Mouse (Mus musculus) kidney, adult 11 months (tissue): Measurements from ENCODE around the gene Gsta2.
"Not testable (repeated sequence)": the region's sequence is repeated elsewhere in the genome, so short reads cannot be mapped to it uniquely, and the experiment has no call there.

Experiments
- DNase-seq: peaks from one replicate; pipeline ENCODE4 v3.0.0; 2022

The Gsta2 gene

DNA sequence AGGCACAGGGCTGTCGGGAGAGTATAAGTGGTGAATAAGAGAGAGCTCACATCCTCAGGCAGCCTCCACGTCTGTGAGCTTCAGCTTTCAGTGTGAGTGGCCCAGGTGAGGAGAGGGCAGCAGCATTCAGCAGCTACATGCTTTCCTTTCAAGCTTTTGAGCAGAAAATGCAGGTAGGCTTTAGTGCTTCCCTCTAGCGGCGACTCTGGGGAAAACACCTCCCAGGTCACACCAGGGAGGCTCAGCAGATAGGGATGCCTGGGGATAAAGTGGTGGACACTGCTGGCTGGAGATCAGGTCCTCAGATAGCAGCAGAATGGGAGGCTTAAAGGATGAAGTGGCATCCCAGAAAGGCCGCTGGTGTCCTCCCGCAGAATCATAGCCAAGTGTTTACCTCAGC lies 59.5 kb downstream of the Gsta2 start:
- DNase-seq: peak; percentile 38

DNA sequence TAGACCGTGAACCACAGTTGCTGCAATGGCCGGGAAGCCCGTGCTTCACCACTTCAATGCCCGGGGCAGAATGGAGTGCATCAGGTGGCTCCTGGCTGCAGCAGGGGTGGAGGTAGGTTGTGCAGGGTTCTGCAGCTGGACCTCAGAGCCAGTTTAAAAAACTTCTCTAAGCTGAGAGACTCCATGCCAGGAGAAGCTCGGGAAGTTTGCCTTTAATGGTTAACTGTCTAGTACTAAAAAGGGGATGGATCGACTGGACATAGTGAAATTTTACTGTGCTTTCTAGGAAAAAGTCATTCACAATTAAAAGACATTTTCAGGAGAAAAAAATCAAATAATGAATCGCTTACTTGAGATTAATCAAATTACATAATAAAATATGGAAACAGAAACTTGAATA lies 60.8 kb downstream of the Gsta2 start:
- DNase-seq: peak; percentile 20

DNA sequence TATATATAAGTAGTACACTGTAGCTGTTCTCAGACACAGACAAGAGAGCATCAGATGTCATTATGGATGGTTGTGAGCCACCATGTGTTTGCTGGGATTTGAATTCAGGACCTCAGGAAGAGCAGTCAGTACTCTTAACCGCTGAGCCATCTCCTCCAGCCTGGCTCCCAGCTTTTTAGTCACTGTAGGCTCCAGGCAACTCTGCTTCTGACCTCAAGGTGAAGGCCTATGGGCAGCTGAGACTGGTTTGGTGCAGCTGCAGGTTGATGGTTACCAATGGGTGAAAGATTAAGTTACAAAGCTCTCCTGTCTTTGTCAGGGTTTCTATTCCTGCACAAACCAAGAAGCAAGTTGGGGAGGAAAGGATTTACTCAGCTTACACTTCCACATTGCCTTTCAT lies 61.9 kb downstream of the Gsta2 start:
- DNase-seq: peak; percentile 47

DNA sequence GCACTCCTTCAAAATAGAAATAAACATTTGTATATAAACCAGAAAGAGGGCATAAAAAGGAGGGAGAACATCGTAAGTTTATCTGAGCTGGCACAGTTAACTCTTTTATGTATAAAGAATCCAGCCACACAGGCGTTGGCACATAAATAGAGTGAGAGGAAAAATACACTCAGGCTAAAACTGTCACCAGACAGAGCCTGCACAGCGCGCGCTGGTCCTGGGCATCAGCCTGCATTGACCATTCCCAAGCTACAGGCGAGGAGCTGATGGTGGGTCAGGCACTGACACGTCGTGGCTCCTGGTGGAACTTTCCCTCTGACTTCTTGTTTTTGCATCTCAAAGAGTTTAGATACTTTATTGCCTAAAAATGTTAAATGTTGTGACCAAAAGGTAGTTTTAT lies 63.1 kb downstream of the Gsta2 start:
- not testable (repeated sequence) for DNase-seq

DNA sequence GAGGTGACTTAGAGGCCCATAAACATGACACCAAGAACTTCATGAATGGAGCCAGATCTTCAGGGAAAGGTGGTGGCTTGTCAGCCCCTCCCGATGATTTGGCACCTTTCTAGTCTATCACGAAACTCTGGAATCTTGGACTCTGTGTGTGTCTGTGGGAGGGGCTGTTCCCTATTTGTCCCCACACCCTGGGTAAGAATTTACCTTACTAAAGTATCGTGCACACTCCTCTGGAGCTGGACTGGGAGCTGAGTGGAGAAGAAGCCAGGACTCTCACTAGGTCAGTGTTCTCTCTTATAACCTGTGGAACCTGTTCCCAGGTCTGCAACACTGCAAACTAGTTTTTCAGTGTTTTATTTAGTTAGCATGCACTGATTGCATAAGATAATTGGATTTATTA lies 65.9 kb downstream of the Gsta2 start, which contains the start of gene Gm10639:
Gene Gm10639, plus strand, starts transcription at position 201 of the 400 bp plus-strand sequence.
- not testable (repeated sequence) for DNase-seq

DNA sequence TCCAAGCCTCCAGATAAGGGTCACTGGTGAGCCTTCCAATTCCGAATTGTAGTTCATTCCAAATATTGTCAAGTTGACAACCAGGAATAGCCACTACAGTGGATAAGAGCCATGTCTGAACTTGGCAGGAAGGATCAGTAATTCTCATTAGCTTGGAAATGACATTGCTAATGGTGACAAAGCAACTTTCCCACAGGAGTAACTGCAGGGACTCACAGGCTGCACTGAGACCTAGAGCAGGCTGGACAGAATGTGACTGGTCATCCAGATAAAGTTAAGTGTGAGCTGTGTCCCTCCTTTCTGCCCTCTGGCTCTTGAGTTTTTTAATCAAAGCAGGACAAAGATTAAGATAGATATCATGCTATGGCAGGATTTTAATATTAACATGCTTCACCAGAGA lies 66.5 kb downstream of the Gsta2 start:
- DNase-seq: not testable (repeated sequence)

DNA sequence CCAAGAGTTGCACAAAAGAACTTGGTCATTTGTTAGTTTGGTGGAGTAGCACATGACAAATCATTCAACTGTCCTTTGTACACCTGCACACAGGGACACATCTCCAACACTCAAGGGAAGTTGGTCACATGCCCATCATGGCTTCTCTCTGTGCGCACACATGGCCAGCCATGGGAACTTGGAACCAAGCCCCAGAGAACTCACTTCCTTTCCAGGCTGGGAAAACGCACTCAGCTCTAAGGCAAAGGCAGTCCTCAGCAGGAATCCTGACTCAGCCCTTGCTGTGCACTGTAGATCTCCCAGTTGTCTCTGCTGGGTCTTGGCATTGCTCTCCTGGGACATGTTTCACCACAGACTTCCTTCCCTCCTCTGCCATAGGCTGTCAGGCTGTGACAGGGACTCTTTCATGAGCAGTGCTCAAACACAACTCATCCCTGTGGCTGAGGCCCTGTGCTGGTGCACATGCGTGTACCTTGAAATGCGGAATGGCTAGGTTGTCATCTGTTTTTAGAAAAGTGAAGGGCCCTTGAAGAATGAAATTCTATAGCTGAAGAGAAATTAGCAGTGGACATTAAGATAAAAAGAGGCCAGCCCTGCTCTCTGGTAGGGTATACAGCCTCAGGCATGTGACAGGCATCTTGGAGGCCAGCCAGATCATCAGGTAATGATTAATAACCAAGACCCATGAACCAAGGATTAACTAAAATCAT lies 73.4 kb downstream of the Gsta2 start:
- DNase-seq: peak; percentile 77
